In the genomic region with DNA sequence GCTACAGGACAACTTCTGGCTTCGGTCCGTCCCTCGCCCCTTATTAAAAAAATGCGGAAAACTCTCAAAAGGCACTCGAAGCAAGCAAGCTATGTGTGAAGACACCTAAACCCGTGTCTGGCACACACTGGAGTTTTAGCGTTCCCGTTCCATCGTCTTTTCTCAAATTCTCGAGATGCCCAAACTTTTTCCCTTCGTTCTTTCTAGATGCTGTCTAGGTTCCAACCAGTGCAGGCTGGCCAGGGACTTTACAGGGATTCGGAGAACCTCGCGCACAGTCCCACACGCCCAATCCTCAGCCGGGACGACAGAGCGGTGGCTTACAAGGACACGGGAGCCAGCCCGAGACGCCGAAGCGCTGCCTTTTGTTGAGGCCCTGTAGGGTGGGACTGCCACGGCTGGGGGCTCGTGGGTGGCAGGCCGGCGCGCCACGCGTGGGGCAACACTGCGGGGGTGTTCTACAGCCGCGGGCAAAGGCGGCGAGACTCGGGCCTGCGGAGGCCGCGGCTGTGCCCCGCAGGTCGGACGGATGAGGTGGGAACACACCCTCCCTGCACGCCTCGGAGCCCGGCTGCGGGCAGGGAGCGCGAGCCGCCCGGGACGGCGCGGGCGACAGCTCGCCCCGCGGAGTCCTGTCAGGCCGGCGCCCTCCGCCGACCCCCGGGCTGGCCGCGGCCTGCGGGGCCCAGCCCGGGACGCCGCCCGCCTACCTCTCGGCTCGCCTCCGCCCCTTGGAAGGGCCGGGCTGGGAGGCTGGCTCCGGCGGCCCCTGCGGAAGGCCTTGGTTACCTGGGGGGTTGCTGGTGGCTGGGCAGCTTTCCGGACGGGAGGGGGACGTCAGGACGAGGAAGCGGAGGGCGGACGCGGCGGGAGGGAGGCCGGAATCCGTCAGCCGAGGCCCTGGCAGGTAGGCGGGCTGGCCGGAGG, we compare ENCODE assay signal across 8 mouse cellular contexts. TPM values are rescaled to one million over a fixed set of nuclear protein-coding genes. Genes with fewer than 3 reads are reported as not detected.
DNase-seq lines count a peak whose midpoint lies in the region; ATAC-seq and TF ChIP-seq lines count a peak whose summit lies in the region.

No protein-coding gene starts in this region.

- ATAC-seq in common myeloid progenitor, adult 5-6 weeks (replicated peaks; ENCODE audit: low read depth, poor library complexity, severe bottlenecking), result peak; percentile 13
- ATAC-seq in intestine, embryonic 15.5 days, result peak; percentile 88
- ATAC-seq in limb, embryonic 15.5 days (ENCODE audit: insufficient number of reproducible peaks, low FRiP score, low TSS enrichment, low read depth), result peak; percentile 82
- ATAC-seq in midbrain, embryonic 16.5 days, result peak; percentile 78
- peak; percentile 79 for ATAC-seq in stomach, postnatal 0 days (ENCODE audit: low FRiP score, low TSS enrichment)

- no peaks in the 10 kb centered on the region for H3K36me3 ChIP-seq in intestine, embryonic 15.5 days
- no peaks in the 10 kb centered on the region for H3K36me3 ChIP-seq in limb, embryonic 15.5 days
- no peaks in the 10 kb centered on the region for H3K36me3 ChIP-seq in midbrain, embryonic 16.5 days (ENCODE audit: control insufficient read depth, insufficient read depth, low read length)
- H3K36me3 ChIP-seq in stomach, postnatal 0 days (ENCODE audit: control insufficient read depth, insufficient read depth, low read length), result no peaks in the 10 kb centered on the region

- H3K27me3 ChIP-seq in intestine, embryonic 15.5 days (replicated peaks), result no peaks in the 10 kb centered on the region
- no peaks in the 10 kb centered on the region; the same call in 1 of the 2 replicates for H3K27me3 ChIP-seq in limb, embryonic 15.5 days
- H3K27me3 ChIP-seq in midbrain, embryonic 16.5 days (ENCODE audit: control insufficient read depth, insufficient read depth, low read depth, low read length), result no peaks in the 10 kb centered on the region; the same call in 1 of the 2 replicates
- no peaks in the 10 kb centered on the region for H3K27me3 ChIP-seq in stomach, postnatal 0 days (ENCODE audit: control insufficient read depth, insufficient read depth, low read length)

- peaks cover 9% of the 10 kb centered on the region; the same call in 1 of the 2 replicates for H3K4me1 ChIP-seq in intestine, embryonic 15.5 days (replicated peaks)
- H3K4me1 ChIP-seq in limb, embryonic 15.5 days, result peaks cover 7% of the 10 kb centered on the region
- H3K4me1 ChIP-seq in midbrain, embryonic 16.5 days (ENCODE audit: control insufficient read depth, insufficient read depth, low read length), result peaks cover 25% of the 10 kb centered on the region
- no peaks in the 10 kb centered on the region for H3K4me1 ChIP-seq in stomach, postnatal 0 days (replicated peaks; ENCODE audit: control insufficient read depth, insufficient read depth)

- H3K27ac ChIP-seq in intestine, embryonic 15.5 days, result peak overlapping the region; percentile 98
- H3K27ac ChIP-seq in limb, embryonic 15.5 days, result peak overlapping the region; percentile 98
- H3K27ac ChIP-seq in midbrain, embryonic 16.5 days (ENCODE audit: low read length), result peak overlapping the region; percentile 99
- peak overlapping the region; percentile 99 for H3K27ac ChIP-seq in stomach, postnatal 0 days (replicated peaks)

- no peaks in the 10 kb centered on the region for H3K9me3 ChIP-seq in intestine, embryonic 15.5 days
- H3K9me3 ChIP-seq in limb, embryonic 15.5 days, result no peaks in the 10 kb centered on the region
- H3K9me3 ChIP-seq in midbrain, embryonic 16.5 days (replicated peaks; ENCODE audit: control insufficient read depth, low read length, poor library complexity, severe bottlenecking), result no peaks in the 10 kb centered on the region
- H3K9me3 ChIP-seq in stomach, postnatal 0 days (ENCODE audit: control insufficient read depth, low read length), result no peaks in the 10 kb centered on the region

- peak overlapping the region; percentile 99 for H3K9ac ChIP-seq in intestine, embryonic 15.5 days
- peak overlapping the region; percentile 98 for H3K9ac ChIP-seq in limb, embryonic 15.5 days
- peak overlapping the region; percentile 99 for H3K9ac ChIP-seq in midbrain, embryonic 16.5 days (ENCODE audit: low read depth, low read length)
- peak overlapping the region; percentile 99 for H3K9ac ChIP-seq in stomach, postnatal 0 days (ENCODE audit: low read length)

- H3K4me3 ChIP-seq in intestine, embryonic 15.5 days (replicated peaks), result peak overlapping the region; percentile 76
- H3K4me3 ChIP-seq in limb, embryonic 15.5 days, result peak overlapping the region; percentile 99
- peak overlapping the region; percentile 71 for H3K4me3 ChIP-seq in midbrain, embryonic 16.5 days (ENCODE audit: low read depth, low read length)
- peak overlapping the region; percentile 98 for H3K4me3 ChIP-seq in stomach, postnatal 0 days (ENCODE audit: low read depth, low read length)

- H3K4me2 ChIP-seq in intestine, embryonic 15.5 days (replicated peaks), result peak overlapping the region; percentile 75
- peak overlapping the region; percentile 69 for H3K4me2 ChIP-seq in limb, embryonic 15.5 days
- peak overlapping the region; percentile 94 for H3K4me2 ChIP-seq in midbrain, embryonic 16.5 days (ENCODE audit: low read length)
- peak overlapping the region; percentile 76 for H3K4me2 ChIP-seq in stomach, postnatal 0 days (replicated peaks; ENCODE audit: low read depth)

- peak; percentile 25 to 47 for DNase-seq in urinary bladder, adult 18-20 months (ENCODE audit: low spot score in 2 of 2)
- no peak for DNase-seq in urinary bladder, postnatal 4 days (ENCODE audit: low spot score in 2 of 2)
- DNase-seq in gastrocnemius, postnatal 10 days, result peak; percentile 51
- DNase-seq in stomach, postnatal 0 days (ENCODE audit: low spot score), result peak; percentile 52

- TF ChIP-seq EP300 in stomach, postnatal 0 days (optimal IDR thresholded peaks at IDR 0.05), result no peak

- WGBS in intestine, embryonic 15.5 days, result under 1% methylated on average over 85 of the region's 90 CpGs
- under 1% methylated on average over 88 of the region's 90 CpGs for WGBS in limb, embryonic 15.5 days
- WGBS in midbrain, embryonic 16.5 days, result under 1% methylated on average over 89 of the region's 90 CpGs
- WGBS in stomach, postnatal 0 days, result under 1% methylated on average over 72 of the region's 90 CpGs

- no peak for TF ChIP-seq CTCF in stomach, postnatal 0 days (IDR thresholded peaks at IDR 0.05; ENCODE audit: low read depth)

RNA-seq across cellular contexts. Expression of gene Rab14, which starts 0.7 kb away (rescaled TPM):
- 136 and 137 TPM in 2 replicates for total RNA-seq in common myeloid progenitor, adult 5-6 weeks (2017)
- total RNA-seq in gastrocnemius, postnatal 10 days (2021), result 100 to 1,000 TPM in 1 of 2 experiments, 10 to 100 TPM in 1; 86.9 to 104 TPM
- polyA plus RNA-seq in intestine, embryonic 15.5 days (2015; fragmentation: Nextera tagmentation; extraction: Ambion mirVana), result 292 and 338 TPM in 2 replicates
- polyA plus RNA-seq in limb, embryonic 15.5 days (2015; fragmentation: Nextera tagmentation; extraction: Ambion mirVana), result 341 and 342 TPM in 2 replicates
- polyA plus RNA-seq in midbrain, embryonic 16.5 days (2015; fragmentation: Nextera tagmentation; extraction: Ambion mirVana), result 470 and 473 TPM in 2 replicates
- polyA plus RNA-seq in stomach, postnatal 0 days (2015; fragmentation: Nextera tagmentation; extraction: Ambion mirVana), result 325 and 350 TPM in 2 replicates

RNA-seq across cellular contexts. Expression of gene Gsn, which starts 55.9 kb away (rescaled TPM):
- total RNA-seq in common myeloid progenitor, adult 5-6 weeks (2017), result 8.9 and 9.7 TPM in 2 replicates
- 100 to 1,000 TPM; 209 to 218 TPM for total RNA-seq in gastrocnemius, postnatal 10 days (2021)
- 167 and 170 TPM in 2 replicates for polyA plus RNA-seq in intestine, embryonic 15.5 days (2015; fragmentation: Nextera tagmentation; extraction: Ambion mirVana)
- polyA plus RNA-seq in limb, embryonic 15.5 days (2015; fragmentation: Nextera tagmentation; extraction: Ambion mirVana), result 288 and 360 TPM in 2 replicates
- polyA plus RNA-seq in midbrain, embryonic 16.5 days (2015; fragmentation: Nextera tagmentation; extraction: Ambion mirVana), result 18.0 and 20.5 TPM in 2 replicates
- polyA plus RNA-seq in stomach, postnatal 0 days (2015; fragmentation: Nextera tagmentation; extraction: Ambion mirVana), result 398 and 433 TPM in 2 replicates

Comparison
In these comparisons a context has a peak if more than half of its experiments do, and no peak if none do; other contexts are left out.
1. DNase-seq: peak in urinary bladder, adult 18-20 months (2 of 2), gastrocnemius, postnatal 10 days (single experiment) and stomach, postnatal 0 days (single experiment); none in urinary bladder, postnatal 4 days (0 of 2).
2. ATAC-seq: peak in every context shown above with its lines; median percentile 88 in intestine, embryonic 15.5 days; 82 in limb, embryonic 15.5 days; 79 in stomach, postnatal 0 days; 78 in midbrain, embryonic 16.5 days; 13 in common myeloid progenitor, adult 5-6 weeks.
3. Peak in every context shown above with its lines, with median percentiles within 50 percentile points of each other: H3K27ac ChIP-seq, H3K4me2 ChIP-seq, H3K4me3 ChIP-seq and H3K9ac ChIP-seq.